Mouse (Mus musculus): ENCODE measurements around the gene Dnaaf1. TPM values are rescaled to one million over a fixed set of nuclear protein-coding genes. Genes with fewer than 3 reads are reported as not detected.

The Dnaaf1 gene
- total RNA-seq, 2 experiments from 2014 or later = 0.27 to 0.35 TPM

DNA sequence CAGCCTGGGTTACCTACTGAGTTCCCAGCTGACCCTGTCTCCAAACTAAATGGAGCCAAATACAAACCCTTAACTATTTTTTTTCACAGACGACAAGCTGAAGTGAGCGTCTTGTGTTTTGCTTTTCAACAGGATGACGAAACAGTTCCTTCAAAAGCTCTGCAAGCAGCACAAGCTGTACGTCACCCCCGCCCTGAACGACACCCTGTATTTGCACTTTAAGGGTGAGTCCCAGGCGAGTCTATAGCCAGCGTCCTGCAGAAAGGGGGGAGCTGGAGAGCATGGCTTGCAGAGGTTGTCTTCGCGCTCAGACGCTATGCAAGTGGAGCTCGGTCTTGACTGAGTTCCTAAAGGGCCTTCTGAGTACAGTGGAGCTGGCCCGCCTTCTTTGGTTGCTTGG, 4.1 kb downstream of the Dnaaf1 start:
- DNase-seq (ENCODE audit: extremely low spot score in 1 of 2, low spot score in 2 of 2) = no peak
- no peak overlapping the region for H3K4me3 ChIP-seq
- TF ChIP-seq CTCF (IDR thresholded peaks at IDR 0.05) = no peak
- intact Hi-C loops (cut with DNase I) = no loop called here
- no peak overlapping the region for H3K27ac ChIP-seq

DNA sequence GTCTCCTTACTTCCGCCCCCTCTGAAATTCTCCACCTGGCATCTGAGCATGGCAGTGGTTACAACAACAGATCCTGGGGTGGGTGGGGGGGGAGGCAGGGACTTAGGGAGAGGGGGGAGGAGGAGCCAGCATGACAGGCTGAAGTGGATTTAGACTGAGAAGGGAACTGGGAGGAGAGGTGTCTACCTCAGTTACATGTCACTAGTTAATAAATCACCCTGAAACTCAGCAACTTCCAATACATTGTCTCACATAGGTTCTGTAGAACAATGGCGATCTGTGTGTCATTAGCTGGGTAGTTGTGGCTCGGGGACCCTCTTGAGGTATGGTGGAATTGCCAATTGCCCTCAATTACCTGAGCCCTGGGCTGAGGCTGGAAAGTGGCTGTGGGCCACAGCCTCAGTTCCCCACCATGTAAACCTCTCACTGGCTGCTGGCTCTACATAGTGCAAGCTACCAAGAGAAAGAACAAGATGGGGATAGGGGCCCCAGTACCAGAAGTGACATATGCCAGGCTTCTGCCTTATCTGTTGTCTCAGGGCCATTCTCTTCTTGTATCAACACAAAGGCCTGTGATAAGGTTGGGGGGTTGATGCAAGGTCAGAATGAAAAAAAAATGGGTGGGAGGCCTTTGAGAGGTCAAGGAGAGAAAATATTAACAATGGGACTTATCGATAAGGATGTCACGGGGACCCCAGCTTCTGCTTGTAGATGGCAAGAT, 5.6 kb downstream of the Dnaaf1 start:
- DNase-seq (ENCODE audit: extremely low spot score in 1 of 2, low spot score in 2 of 2) = no peak
- H3K27ac ChIP-seq = no peak overlapping the region
- no peak for TF ChIP-seq CTCF (IDR thresholded peaks at IDR 0.05)
- intact Hi-C loops (cut with DNase I) = no loop called here
- no peak overlapping the region for H3K4me3 ChIP-seq

GRCm38 (mm10) chr8:119585901-119586300, 10.9 kb downstream of the Dnaaf1 start:
- no peak for DNase-seq (ENCODE audit: extremely low spot score in 1 of 2, low spot score in 2 of 2)
- H3K4me3 ChIP-seq = no peak overlapping the region

DNA sequence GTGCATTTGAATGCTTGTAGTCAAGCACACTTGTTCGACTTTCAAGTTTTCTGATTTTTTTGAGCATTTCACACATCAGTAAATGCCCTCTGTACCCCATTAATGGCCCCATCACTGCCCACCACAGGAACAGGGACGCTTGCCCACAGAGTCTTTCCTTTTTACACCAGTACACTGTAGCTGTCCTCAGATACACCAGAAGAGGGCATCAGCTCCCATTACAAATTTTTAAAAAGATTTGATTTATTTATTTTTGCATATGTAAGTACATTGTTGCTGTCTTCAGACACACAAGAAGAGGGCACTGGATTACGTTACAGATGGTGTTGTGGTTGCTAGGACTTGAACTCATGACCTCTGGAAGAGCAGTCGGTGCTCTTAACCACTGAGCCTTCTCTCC, 13.3 kb downstream of the Dnaaf1 start:
- intact Hi-C loops (cut with DNase I) = no loop called here
- Histone ChIP-seq H3K27ac (no peak overlapping the region), H3K4me3 (no peak overlapping the region)
- no peak for DNase-seq (ENCODE audit: extremely low spot score in 1 of 2, low spot score in 2 of 2)
- TF ChIP-seq CTCF (IDR thresholded peaks at IDR 0.05) = peak; percentile 38

More at GRCm38 (mm10) chr8:119585901-119586300, 10.9 kb downstream of the Dnaaf1 start:
- TF ChIP-seq CTCF (IDR thresholded peaks at IDR 0.05) = no peak
- H3K27ac ChIP-seq = no peak overlapping the region
- intact Hi-C loops (cut with DNase I) = no loop called here

- TF ChIP-seq CTCF (IDR thresholded peaks at IDR 0.05) = no peak
- H3K27ac ChIP-seq = no peak overlapping the region
- no peak for DNase-seq (ENCODE audit: extremely low spot score in 1 of 2, low spot score in 2 of 2)
- intact Hi-C loops (cut with DNase I) = no loop called here
- no peak overlapping the region for H3K4me3 ChIP-seq
These were observed 13.8 kb downstream of the Dnaaf1 start for GRCm38 (mm10) chr8:119588844-119589243.

- no peak overlapping the region for H3K27ac ChIP-seq
These were observed 15.3 kb downstream of the Dnaaf1 start for GRCm38 (mm10) chr8:119590348-119590747.

GRCm38 (mm10) chr8:119591456-119591855, 16.4 kb downstream of the Dnaaf1 start:
- intact Hi-C loops (cut with DNase I) = no loop called here
- no peak for TF ChIP-seq CTCF (IDR thresholded peaks at IDR 0.05)
- no peak for DNase-seq (ENCODE audit: extremely low spot score in 1 of 2, low spot score in 2 of 2)
- no peak overlapping the region for H3K27ac ChIP-seq
- no peak overlapping the region for H3K4me3 ChIP-seq

More at GRCm38 (mm10) chr8:119590348-119590747, 15.3 kb downstream of the Dnaaf1 start:
- intact Hi-C loops (cut with DNase I) = no loop called here
- no peak for DNase-seq (ENCODE audit: extremely low spot score in 1 of 2, low spot score in 2 of 2)
- no peak for TF ChIP-seq CTCF (IDR thresholded peaks at IDR 0.05)
- no peak overlapping the region for H3K4me3 ChIP-seq

DNA sequence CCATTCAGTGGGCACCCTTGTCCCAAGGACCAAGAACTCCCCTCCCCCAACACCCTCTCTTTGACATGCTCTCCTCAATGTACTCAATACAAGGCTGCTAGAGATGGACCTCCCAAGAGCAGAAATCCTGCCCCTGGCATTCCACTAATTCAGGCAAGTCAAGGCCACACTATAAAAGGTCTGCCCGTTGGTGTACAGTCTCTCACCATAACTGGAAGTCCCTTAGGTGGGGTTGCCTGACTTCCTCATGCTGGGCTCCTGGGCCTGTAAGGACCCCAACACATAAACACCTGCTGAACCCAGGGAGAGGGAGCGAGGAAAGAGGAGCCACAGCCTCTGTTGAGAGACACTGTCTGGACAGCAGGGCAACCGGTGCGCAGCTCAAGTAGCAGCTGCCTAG, 28.7 kb downstream of the Dnaaf1 start:
- DNase-seq (ENCODE audit: extremely low spot score in 1 of 2, low spot score in 2 of 2) = no peak
- no peak for TF ChIP-seq CTCF (IDR thresholded peaks at IDR 0.05)
- H3K4me3 ChIP-seq = no peak overlapping the region; the same call in 1 of the 2 replicates
- H3K27ac ChIP-seq = no peak overlapping the region
- intact Hi-C loops (cut with DNase I) = loop anchor here (1.0 to 2.0 kb wide), 2 partner anchors 28 to 157 kb away; partner anchors contain the start of genes Dnaaf1, Hsdl1 and Necab2

DNA sequence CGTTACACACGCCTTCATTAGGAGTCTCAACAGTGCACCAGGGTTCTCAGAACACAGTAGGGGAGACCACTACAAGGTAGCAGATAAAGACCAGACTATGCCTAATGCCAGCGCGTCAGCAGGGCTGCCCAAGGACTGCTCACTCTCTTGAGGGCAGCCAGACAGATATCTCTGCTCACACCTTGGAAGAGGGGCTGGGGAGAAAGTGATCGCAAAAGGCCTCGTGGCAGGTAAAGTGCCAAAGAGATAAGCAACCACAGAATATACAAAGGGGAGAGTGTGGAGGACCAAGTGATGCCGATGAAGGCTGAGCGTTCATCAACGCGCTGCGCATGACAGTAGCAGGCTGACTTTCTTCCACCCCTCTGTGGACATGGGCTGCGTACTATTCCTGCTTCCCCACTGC, 29.4 kb downstream of the Dnaaf1 start:
- Histone ChIP-seq H3K27ac (peak overlapping the region; percentile 68; the same call in 1 of the 2 replicates), H3K4me3 (peak overlapping the region; percentile 75)
- no peak for TF ChIP-seq CTCF (IDR thresholded peaks at IDR 0.05)
- intact Hi-C loops (cut with DNase I) = loop anchor here (1.0 to 2.0 kb wide), 2 partner anchors 29 to 158 kb away; partner anchors contain the start of genes Dnaaf1, Hsdl1 and Necab2
- no peak for DNase-seq (ENCODE audit: extremely low spot score in 1 of 2, low spot score in 2 of 2)

- peak; percentile 87 to 92 for DNase-seq (ENCODE audit: extremely low spot score in 1 of 2, low spot score in 2 of 2)
- Histone ChIP-seq H3K27ac (peak within 1 kb of the TSS; percentile 68; the same call in 1 of the 2 replicates), H3K4me3 (peak within 1 kb of the TSS; percentile 75)
- intact Hi-C loops (cut with DNase I) = loop anchor here (1.0 to 5.0 kb wide), 4 partner anchors 30 to 158 kb away; partner anchors contain the start of genes Dnaaf1, Hsdl1, Mbtps1 and Necab2
- peak; percentile 86 for TF ChIP-seq CTCF (IDR thresholded peaks at IDR 0.05)
These were observed 30.0 kb downstream of the Dnaaf1 start, which contains the start of gene Taf1c for GRCm38 (mm10) chr8:119604996-119605395. Taf1c (minus strand) TSS chr8:119605222.

- Histone ChIP-seq H3K4me3 (no peak overlapping the region), H3K27ac (no peak overlapping the region)
- DNase-seq (ENCODE audit: extremely low spot score in 1 of 2, low spot score in 2 of 2) = no peak
- intact Hi-C loops (cut with DNase I) = loop anchor here (5.0 kb wide), 1 partner anchor 71 kb away; no protein-coding TSS in a partner anchor
- TF ChIP-seq CTCF (IDR thresholded peaks at IDR 0.05) = peak; percentile 40
These were observed 31.2 kb downstream of the Dnaaf1 start for GRCm38 (mm10) chr8:119606224-119606623.

DNA sequence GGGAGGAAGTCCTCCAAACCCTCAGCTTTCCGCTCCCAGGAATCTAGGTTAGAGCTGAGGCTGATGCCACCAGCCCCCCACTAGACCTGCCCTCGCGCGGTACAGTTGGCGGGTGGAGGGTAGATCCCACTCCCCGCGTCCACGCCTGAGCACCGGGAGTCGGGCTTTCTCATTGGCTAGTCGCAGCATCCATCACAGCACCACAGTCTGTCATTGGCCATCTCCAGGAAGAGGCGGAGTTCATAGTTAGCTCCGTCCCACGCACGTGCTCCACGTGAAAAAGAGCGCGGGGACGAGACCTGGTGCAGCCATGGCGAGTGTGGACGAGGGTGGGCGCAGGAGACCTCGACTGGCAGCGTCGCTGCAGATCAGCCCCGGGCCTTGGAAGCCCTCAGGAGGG, 37.4 kb downstream of the Dnaaf1 start, which contains the start of gene Adad2:
TSS of gene Adad2 (plus strand) at position 277 of the 400 bp plus-strand sequence.
- intact Hi-C loops (cut with DNase I) = no loop called here

More for the DNA sequence above, 37.4 kb downstream of the Dnaaf1 start, which contains the start of gene Adad2:
- no peak for TF ChIP-seq CTCF (IDR thresholded peaks at IDR 0.05)
- Histone ChIP-seq H3K27ac (no peak within 1 kb of the TSS), H3K4me3 (no peak within 1 kb of the TSS)
- DNase-seq (ENCODE audit: extremely low spot score in 1 of 2, low spot score in 2 of 2) = no peak
